Mouse (Mus musculus): ENCODE results near the gene Igfbp5. TPM values are rescaled to one million over a fixed set of nuclear protein-coding genes. Genes with fewer than 3 reads are reported as not detected.
A peak's percentile ranks its signal among the peaks of the same experiment; 100 is the strongest.

Igfbp5 gene
- polyA plus RNA-seq, 1 experiment from 2014 or later: 108 TPM

DNA sequence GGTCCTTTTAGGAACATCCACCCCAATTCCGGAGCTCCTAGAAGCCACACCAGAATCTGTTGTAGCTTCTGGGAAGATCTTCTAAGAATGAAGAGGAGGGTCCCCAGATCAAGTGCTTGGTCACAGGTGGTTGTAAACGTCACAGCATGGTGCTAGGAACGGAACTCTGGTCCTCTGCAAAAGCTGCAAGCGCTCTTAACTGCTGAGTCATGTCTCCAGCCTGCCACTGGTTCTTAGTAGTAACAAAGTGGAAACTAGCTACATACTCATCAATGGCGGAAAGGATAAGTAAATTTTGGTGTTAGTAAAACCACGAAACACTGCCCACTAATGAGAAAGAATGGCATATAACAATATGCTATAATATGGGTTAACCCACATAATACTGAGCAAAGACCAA lies 54.7 kb downstream of the Igfbp5 start:
- no peak overlapping the region for H3K9ac ChIP-seq
- WGBS: 84% methylated on average over 6 of the region's 6 CpGs
- ATAC-seq (ENCODE audit: insufficient number of reproducible peaks, low FRiP score, low TSS enrichment, low read depth): no peak
- H3K4me3 ChIP-seq: no peak overlapping the region
- H3K27me3 ChIP-seq: no peaks in the 10 kb centered on the region
- no peak overlapping the region for H3K4me2 ChIP-seq
- no peaks in the 10 kb centered on the region for H3K36me3 ChIP-seq
- no peak overlapping the region for H3K27ac ChIP-seq
- no peaks in the 10 kb centered on the region for H3K9me3 ChIP-seq
- peaks cover 20% of the 10 kb centered on the region for H3K4me1 ChIP-seq

GRCm38 (mm10) chr1:72815616-72816015 lies 59.1 kb downstream of the Igfbp5 start:
- no peaks in the 10 kb centered on the region for H3K36me3 ChIP-seq
- H3K4me1 ChIP-seq: peaks cover 18% of the 10 kb centered on the region
- H3K27ac ChIP-seq: peak overlapping the region; percentile 22; the same call in 1 of the 2 replicates
- H3K4me2 ChIP-seq: no peak overlapping the region
- no peak overlapping the region for H3K4me3 ChIP-seq
- no peaks in the 10 kb centered on the region for H3K27me3 ChIP-seq
- H3K9me3 ChIP-seq: no peaks in the 10 kb centered on the region
- 0 out of 2 replicates have a peak, but pooled peaks have one; percentile 37 for ATAC-seq (ENCODE audit: insufficient number of reproducible peaks, low FRiP score, low TSS enrichment, low read depth)
- WGBS: 61% methylated on average over 3 of the region's 3 CpGs
- H3K9ac ChIP-seq: no peak overlapping the region

- H3K9me3 ChIP-seq: no peaks in the 10 kb centered on the region
- no peak overlapping the region for H3K4me2 ChIP-seq
- no peak overlapping the region for H3K9ac ChIP-seq
- H3K27me3 ChIP-seq: no peaks in the 10 kb centered on the region
- peak overlapping the region; percentile 22; the same call in 1 of the 2 replicates for H3K27ac ChIP-seq
- peak; percentile 58; the same call in 1 of the 2 replicates for ATAC-seq (ENCODE audit: insufficient number of reproducible peaks, low FRiP score, low TSS enrichment, low read depth)
- WGBS: 50% methylated on average over 5 of the region's 5 CpGs
- no peaks in the 10 kb centered on the region for H3K36me3 ChIP-seq
- no peak overlapping the region for H3K4me3 ChIP-seq
- peaks cover 18% of the 10 kb centered on the region for H3K4me1 ChIP-seq
These were observed 59.5 kb downstream of the Igfbp5 start for GRCm38 (mm10) chr1:72815184-72815583.

GRCm38 (mm10) chr1:72813639-72814403 lies 60.9 kb downstream of the Igfbp5 start:
- Histone ChIP-seq H3K4me1 (peaks cover 18% of the 10 kb centered on the region), H3K27me3 (no peaks in the 10 kb centered on the region), H3K9me3 (no peaks in the 10 kb centered on the region), H3K9ac (no peak overlapping the region), H3K27ac (no peak overlapping the region), H3K4me2 (no peak overlapping the region), H3K4me3 (no peak overlapping the region), H3K36me3 (no peaks in the 10 kb centered on the region)
- ATAC-seq (ENCODE audit: insufficient number of reproducible peaks, low FRiP score, low TSS enrichment, low read depth): no peak
- WGBS: 25% methylated on average over 6 of the region's 6 CpGs

- Histone ChIP-seq H3K9ac (no peak overlapping the region), H3K27me3 (no peaks in the 10 kb centered on the region), H3K36me3 (no peaks in the 10 kb centered on the region), H3K4me2 (no peak overlapping the region), H3K9me3 (no peaks in the 10 kb centered on the region), H3K4me1 (peaks cover 18% of the 10 kb centered on the region), H3K4me3 (no peak overlapping the region), H3K27ac (no peak overlapping the region)
- WGBS: 56% methylated on average over 5 of the region's 5 CpGs
- no peak for ATAC-seq (ENCODE audit: insufficient number of reproducible peaks, low FRiP score, low TSS enrichment, low read depth)
These were observed 61.5 kb downstream of the Igfbp5 start for GRCm38 (mm10) chr1:72813089-72813638.

- H3K36me3 ChIP-seq: no peaks in the 10 kb centered on the region
- no peaks in the 10 kb centered on the region for H3K27me3 ChIP-seq
- H3K27ac ChIP-seq: no peak overlapping the region
- no peak overlapping the region for H3K9ac ChIP-seq
- H3K9me3 ChIP-seq: no peaks in the 10 kb centered on the region
- ATAC-seq (ENCODE audit: insufficient number of reproducible peaks, low FRiP score, low TSS enrichment, low read depth): no peak
- H3K4me1 ChIP-seq: peaks cover 23% of the 10 kb centered on the region
- WGBS: 93% methylated on average over 3 of the region's 3 CpGs
- H3K4me2 ChIP-seq: no peak overlapping the region
- H3K4me3 ChIP-seq: no peak overlapping the region
These were observed 63.6 kb downstream of the Igfbp5 start for GRCm38 (mm10) chr1:72811061-72811460.

- WGBS: 78% methylated on average over 7 of the region's 7 CpGs
- Histone ChIP-seq H3K27me3 (no peaks in the 10 kb centered on the region), H3K4me3 (no peak overlapping the region)
These were observed 64.6 kb downstream of the Igfbp5 start for GRCm38 (mm10) chr1:72809951-72810675.

GRCm38 (mm10) chr1:72809304-72809703 lies 65.4 kb downstream of the Igfbp5 start:
- 95% methylated on average over 7 of the region's 7 CpGs for WGBS

More at GRCm38 (mm10) chr1:72809951-72810675, 64.6 kb downstream of the Igfbp5 start:
- H3K4me1 ChIP-seq: peaks cover 23% of the 10 kb centered on the region
- no peaks in the 10 kb centered on the region for H3K36me3 ChIP-seq
- no peak overlapping the region for H3K9ac ChIP-seq
- no peaks in the 10 kb centered on the region for H3K9me3 ChIP-seq
- no peak overlapping the region for H3K27ac ChIP-seq
- ATAC-seq (ENCODE audit: insufficient number of reproducible peaks, low FRiP score, low TSS enrichment, low read depth): no peak
- H3K4me2 ChIP-seq: no peak overlapping the region

More at GRCm38 (mm10) chr1:72809304-72809703, 65.4 kb downstream of the Igfbp5 start:
- ATAC-seq (ENCODE audit: insufficient number of reproducible peaks, low FRiP score, low TSS enrichment, low read depth): no peak
- Histone ChIP-seq H3K4me3 (no peak overlapping the region), H3K27me3 (no peaks in the 10 kb centered on the region), H3K36me3 (no peaks in the 10 kb centered on the region), H3K4me1 (peaks cover 23% of the 10 kb centered on the region), H3K9ac (no peak overlapping the region), H3K27ac (no peak overlapping the region), H3K9me3 (no peaks in the 10 kb centered on the region), H3K4me2 (no peak overlapping the region)

Other genes with a start within 250 kb of the Igfbp5 start
- not detected in 2 replicates for gene Ankar, start 174.3 kb downstream of the Igfbp5 start, polyA plus RNA-seq (2015; fragmentation: Nextera tagmentation; extraction: Ambion mirVana)
- 1,437 and 1,953 TPM in 2 replicates for gene Rpl37a, start 163.6 kb downstream of the Igfbp5 start, polyA plus RNA-seq (2015; fragmentation: Nextera tagmentation; extraction: Ambion mirVana)
- 379 and 399 TPM in 2 replicates for gene Igfbp2, start 50.4 kb downstream of the Igfbp5 start, polyA plus RNA-seq (2015; fragmentation: Nextera tagmentation; extraction: Ambion mirVana)
- gene Tnp1, start 141.0 kb upstream of the Igfbp5 start, polyA plus RNA-seq (2015; fragmentation: Nextera tagmentation; extraction: Ambion mirVana): not detected in 2 replicates

Data from limb, embryonic 15.5 days (tissue).